Mouse (Mus musculus) embryonic facial prominence, embryonic 10.5 days (tissue): Measurements from ENCODE around the gene Zfp507. TPM values are rescaled to one million over a fixed set of nuclear protein-coding genes. Genes with fewer than 3 reads are reported as not detected.

Experiments
- DNase-seq: peaks from one replicate; pipeline ENCODE4 v3.0.0-alpha.2; 2017; ENCODE audit warnings: low spot score
- H3K27ac ChIP-seq: fragments of 300-500 bp; sonication (generic); replicated peaks from 2 replicates; pipeline ENCODE4 v1.5.1; 2016; ENCODE audit warnings: mild to moderate bottlenecking
- H3K27me3 ChIP-seq: fragments of 300-500 bp; sonication (generic); replicated peaks from 2 replicates; pipeline ENCODE4 v1.6.1; 2016; ENCODE audit warnings: low read depth, mild to moderate bottlenecking; ENCODE audit not compliant: poor library complexity, severe bottlenecking
- H3K36me3 ChIP-seq: fragments of 300-500 bp; sonication (generic); replicated peaks from 2 replicates; pipeline ENCODE4 v1.6.1; 2016; ENCODE audit warnings: mild to moderate bottlenecking, moderate library complexity
- H3K4me1 ChIP-seq: fragments of 300-500 bp; sonication (generic); 2 replicates; pipeline ENCODE4 v1.6.1; 2016
- H3K4me3 ChIP-seq: fragments of 300-500 bp; sonication (generic); 2 replicates; pipeline ENCODE4 v1.5.1; 2016; ENCODE audit warnings: mild to moderate bottlenecking, moderate library complexity
- H3K9me3 ChIP-seq: fragments of 300-500 bp; sonication (generic); 2 replicates; pipeline ENCODE4 v1.6.1; 2016; ENCODE audit warnings: mild to moderate bottlenecking
- WGBS: fragments of 180-500 bp; shearing (Covaris S2); methylation state at CpG from one replicate; pipeline ENCODE4 v1.1.7; 2016; 5-methylcytosine and 5-hydroxymethylcytosine counted together
- polyA plus RNA-seq: library from polyadenylated mRNA; unstranded; fragments of >200 nt; fragmentation: Nextera tagmentation; extraction: Ambion mirVana; gene quantifications from 2 replicates; pipeline ENCODE4 v1.2.1, GENCODE M21; 2016

Gene Zfp507
- polyA plus RNA-seq, 1 experiment from 2014 or later: 19.4 TPM

DNA sequence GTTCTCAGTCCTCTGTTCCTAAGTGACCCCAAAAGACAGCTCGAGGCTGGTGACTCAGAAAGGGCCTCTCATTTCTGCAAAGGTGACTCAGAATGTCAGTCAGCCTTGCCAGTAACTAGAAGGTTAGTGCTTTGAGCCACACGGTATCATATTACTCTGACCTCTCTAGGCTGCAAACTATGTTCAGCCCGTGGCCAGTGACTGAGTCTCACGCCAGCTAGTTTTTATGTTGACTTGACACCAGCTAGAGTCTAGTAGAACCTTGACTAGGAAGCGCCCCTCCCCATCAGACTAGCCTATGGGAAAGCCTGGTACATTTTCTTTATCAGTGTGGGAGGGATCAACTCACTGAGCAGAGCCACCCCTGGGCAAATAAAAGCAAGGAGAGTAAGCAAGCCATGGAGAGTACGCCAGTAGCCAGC, 57.5 kb downstream of the Zfp507 start:
- H3K4me1 ChIP-seq: peaks cover 15% of the 10 kb centered on the region
- H3K27me3 ChIP-seq: no peaks in the 10 kb centered on the region
- no peaks in the 10 kb centered on the region for H3K9me3 ChIP-seq
- peaks cover 99% of the 10 kb centered on the region for H3K36me3 ChIP-seq
- no peak overlapping the region for H3K4me3 ChIP-seq
- no peak overlapping the region for H3K27ac ChIP-seq
- 74% methylated on average over 6 of the region's 6 CpGs for WGBS
- DNase-seq: no peak

DNA sequence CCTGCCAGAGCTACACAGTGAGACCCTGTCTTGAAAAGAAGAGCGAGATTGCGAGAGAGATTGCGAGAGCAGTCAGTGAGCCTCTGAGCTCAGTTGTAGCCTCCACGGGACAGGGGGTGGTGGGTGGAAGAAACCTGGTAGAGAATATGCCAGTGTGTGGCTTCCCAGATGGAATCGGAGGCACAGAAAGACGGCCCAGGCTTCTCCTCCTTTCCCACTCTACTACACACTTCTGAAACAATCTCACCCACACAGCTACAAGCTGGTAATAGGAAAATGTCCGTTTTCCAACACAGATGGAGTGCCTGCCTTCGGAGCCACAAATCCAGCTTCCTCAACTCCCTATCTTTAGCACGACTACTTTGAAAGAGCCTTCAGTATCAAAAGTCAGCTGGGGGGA, 58.0 kb downstream of the Zfp507 start:
- Histone ChIP-seq H3K36me3 (peaks cover 99% of the 10 kb centered on the region), H3K27me3 (no peaks in the 10 kb centered on the region), H3K4me3 (no peak overlapping the region), H3K9me3 (no peaks in the 10 kb centered on the region), H3K27ac (no peak overlapping the region), H3K4me1 (peaks cover 15% of the 10 kb centered on the region)
- no peak for DNase-seq
- 93% methylated on average over 9 of the region's 9 CpGs for WGBS

DNA sequence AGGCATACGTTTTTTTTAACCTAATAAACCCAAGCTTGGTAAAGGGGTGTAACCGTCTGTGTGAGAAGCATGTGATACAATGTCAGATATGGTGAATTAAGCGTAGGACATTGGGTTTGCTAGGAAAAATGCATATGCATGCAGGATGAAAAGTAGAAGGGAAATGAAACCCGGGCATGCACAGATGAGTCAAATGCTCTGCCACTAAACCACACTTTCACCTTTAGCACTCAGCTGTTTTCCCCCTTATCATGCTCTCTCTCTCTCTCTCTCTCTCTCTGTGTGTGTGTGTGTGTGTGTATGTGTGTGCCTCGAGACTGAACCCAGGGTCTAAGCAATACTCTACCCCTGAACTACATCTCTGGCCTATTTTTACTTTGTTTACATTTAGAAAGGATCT, 60.5 kb downstream of the Zfp507 start:
- Histone ChIP-seq H3K27ac (no peak overlapping the region), H3K36me3 (peaks cover 99% of the 10 kb centered on the region)
- 91% methylated on average over 5 of the region's 5 CpGs for WGBS

GRCm38 (mm10) chr7:35741858-35742257, 60.9 kb downstream of the Zfp507 start:
- 81% methylated on average over 5 of the region's 5 CpGs for WGBS
- DNase-seq: no peak
- Histone ChIP-seq H3K27me3 (no peaks in the 10 kb centered on the region), H3K9me3 (peaks cover 6% of the 10 kb centered on the region; the same call in 1 of the 2 replicates), H3K4me3 (no peak overlapping the region), H3K4me1 (peaks cover 6% of the 10 kb centered on the region; the same call in 1 of the 2 replicates), H3K36me3 (peaks cover 99% of the 10 kb centered on the region), H3K27ac (no peak overlapping the region)

More for the DNA sequence above, 60.5 kb downstream of the Zfp507 start:
- Histone ChIP-seq H3K4me3 (no peak overlapping the region), H3K4me1 (peaks cover 7% of the 10 kb centered on the region), H3K27me3 (no peaks in the 10 kb centered on the region), H3K9me3 (peaks cover 6% of the 10 kb centered on the region; the same call in 1 of the 2 replicates)
- no peak for DNase-seq

GRCm38 (mm10) chr7:35740489-35741230, 62.1 kb downstream of the Zfp507 start:
- no peaks in the 10 kb centered on the region for H3K27me3 ChIP-seq
- peaks cover 6% of the 10 kb centered on the region; the same call in 1 of the 2 replicates for H3K4me1 ChIP-seq
- H3K9me3 ChIP-seq: peaks cover 6% of the 10 kb centered on the region; the same call in 1 of the 2 replicates
- H3K36me3 ChIP-seq: peaks cover 99% of the 10 kb centered on the region
- DNase-seq: peak; percentile 53
- no peak overlapping the region for H3K4me3 ChIP-seq
- WGBS: 93% methylated on average over 5 of the region's 5 CpGs
- no peak overlapping the region for H3K27ac ChIP-seq

- peaks cover 99% of the 10 kb centered on the region for H3K36me3 ChIP-seq
- DNase-seq: no peak
- peaks cover 6% of the 10 kb centered on the region; the same call in 1 of the 2 replicates for H3K9me3 ChIP-seq
- H3K4me1 ChIP-seq: no peaks in the 10 kb centered on the region
- H3K27me3 ChIP-seq: no peaks in the 10 kb centered on the region
- H3K27ac ChIP-seq: no peak overlapping the region
- H3K4me3 ChIP-seq: no peak overlapping the region
Measured at GRCm38 (mm10) chr7:35738871-35739270, 63.9 kb downstream of the Zfp507 start.

GRCm38 (mm10) chr7:35733313-35734050, 69.3 kb downstream of the Zfp507 start:
- DNase-seq: no peak
- 86% methylated on average over 14 of the region's 14 CpGs for WGBS
- peaks cover 6% of the 10 kb centered on the region; the same call in 1 of the 2 replicates for H3K9me3 ChIP-seq
- H3K36me3 ChIP-seq: peaks cover 75% of the 10 kb centered on the region
- no peak overlapping the region for H3K27ac ChIP-seq
- H3K27me3 ChIP-seq: no peaks in the 10 kb centered on the region
- H3K4me1 ChIP-seq: no peaks in the 10 kb centered on the region
- no peak overlapping the region for H3K4me3 ChIP-seq

GRCm38 (mm10) chr7:35732585-35733059, 70.2 kb downstream of the Zfp507 start:
- H3K36me3 ChIP-seq: peaks cover 75% of the 10 kb centered on the region
- 89% methylated on average over 10 of the region's 10 CpGs for WGBS
- H3K4me3 ChIP-seq: no peak overlapping the region
- no peaks in the 10 kb centered on the region for H3K4me1 ChIP-seq
- peaks cover 3% of the 10 kb centered on the region; the same call in 1 of the 2 replicates for H3K9me3 ChIP-seq
- H3K27me3 ChIP-seq: no peaks in the 10 kb centered on the region
- no peak for DNase-seq
- H3K27ac ChIP-seq: no peak overlapping the region

- peaks cover 72% of the 10 kb centered on the region for H3K36me3 ChIP-seq
Measured at GRCm38 (mm10) chr7:35729621-35730031, 73.2 kb downstream of the Zfp507 start.

GRCm38 (mm10) chr7:35728376-35728775, 74.4 kb downstream of the Zfp507 start:
- no peaks in the 10 kb centered on the region; the same call in 1 of the 2 replicates for H3K9me3 ChIP-seq
- H3K4me3 ChIP-seq: no peak overlapping the region
- no peaks in the 10 kb centered on the region for H3K27me3 ChIP-seq
- no peak for DNase-seq
- H3K4me1 ChIP-seq: no peaks in the 10 kb centered on the region
- no peak overlapping the region for H3K27ac ChIP-seq
- WGBS: 95% methylated on average over 12 of the region's 12 CpGs
- peaks cover 73% of the 10 kb centered on the region for H3K36me3 ChIP-seq

More at GRCm38 (mm10) chr7:35729621-35730031, 73.2 kb downstream of the Zfp507 start:
- 90% methylated on average over 9 of the region's 9 CpGs for WGBS
- Histone ChIP-seq H3K4me1 (no peaks in the 10 kb centered on the region), H3K4me3 (no peak overlapping the region), H3K9me3 (no peaks in the 10 kb centered on the region; the same call in 1 of the 2 replicates), H3K27ac (no peak overlapping the region), H3K27me3 (no peaks in the 10 kb centered on the region)
- DNase-seq: no peak

- Histone ChIP-seq H3K27me3 (no peaks in the 10 kb centered on the region), H3K27ac (no peak overlapping the region), H3K4me1 (no peaks in the 10 kb centered on the region), H3K4me3 (no peak overlapping the region), H3K36me3 (peaks cover 95% of the 10 kb centered on the region), H3K9me3 (no peaks in the 10 kb centered on the region; the same call in 1 of the 2 replicates)
- WGBS: 95% methylated on average over 2 of the region's 2 CpGs
- DNase-seq: no peak
Measured at GRCm38 (mm10) chr7:35723035-35723434, 79.8 kb downstream of the Zfp507 start.
